Mouse (Mus musculus): Measurements from ENCODE around the gene Efhc1. TPM values are rescaled to one million over a fixed set of nuclear protein-coding genes. Genes with fewer than 3 reads are reported as not detected.

Gene Efhc1
- polyA plus RNA-seq, 1 experiment, result 0.13 TPM

- H3K27me3 ChIP-seq (ENCODE audit: control insufficient read depth, insufficient read depth, insufficient read length), result no peaks in the 10 kb centered on the region
- no peak overlapping the region for H3ac ChIP-seq (ENCODE audit: control insufficient read depth, insufficient read length)
- TF ChIP-seq MAX (IDR thresholded peaks at IDR 0.05; ENCODE audit: low read depth) (no peak), MYOG (IDR thresholded peaks at IDR 0.05; ENCODE audit: control insufficient read depth in 1 of 3, insufficient read depth in 1 of 3, insufficient read length in 2 of 3, low read depth in 2 of 3) (no peak), POLR2AphosphoS2 (IDR thresholded peaks at IDR 0.05; ENCODE audit: insufficient read length, low read depth) (no peak), TCF12 (IDR thresholded peaks at IDR 0.05; ENCODE audit: insufficient read depth, poor library complexity, severe bottlenecking) (no peak), E2F4 (IDR thresholded peaks at IDR 0.05; ENCODE audit: insufficient read depth) (no peak), POLR2A (IDR thresholded peaks at IDR 0.05; ENCODE audit: insufficient read length, low read depth) (no peak), REST (IDR thresholded peaks at IDR 0.05; ENCODE audit: insufficient read depth, insufficient read length) (no peak), MYOD1 (IDR thresholded peaks at IDR 0.05; ENCODE audit: control insufficient read depth in 1 of 3, insufficient read length in 2 of 3, low read depth in 2 of 3) (no peak), SRF (IDR thresholded peaks at IDR 0.05; ENCODE audit: control insufficient read depth, insufficient read length, low read depth) (no peak), CEBPB (IDR thresholded peaks at IDR 0.05; ENCODE audit: insufficient read depth, poor library complexity, severe bottlenecking) (no peak), USF1 (IDR thresholded peaks at IDR 0.05; ENCODE audit: low read depth) (no peak), TCF3 (IDR thresholded peaks at IDR 0.05; ENCODE audit: insufficient read length, low read depth) (no peak)
- H3K4me3 ChIP-seq, result no peak overlapping the region
- H3K79me2 ChIP-seq (ENCODE audit: control insufficient read depth, insufficient read depth), result no peaks in the 10 kb centered on the region
- no peak overlapping the region for H3K4me2 ChIP-seq (ENCODE audit: low read depth)
- H3K36me3 ChIP-seq (ENCODE audit: control insufficient read depth, insufficient read depth), result no peaks in the 10 kb centered on the region
Measured at GRCm38 (mm10) chr1:20912115-20912514, 39.3 kb upstream of the Efhc1 start.

DNA sequence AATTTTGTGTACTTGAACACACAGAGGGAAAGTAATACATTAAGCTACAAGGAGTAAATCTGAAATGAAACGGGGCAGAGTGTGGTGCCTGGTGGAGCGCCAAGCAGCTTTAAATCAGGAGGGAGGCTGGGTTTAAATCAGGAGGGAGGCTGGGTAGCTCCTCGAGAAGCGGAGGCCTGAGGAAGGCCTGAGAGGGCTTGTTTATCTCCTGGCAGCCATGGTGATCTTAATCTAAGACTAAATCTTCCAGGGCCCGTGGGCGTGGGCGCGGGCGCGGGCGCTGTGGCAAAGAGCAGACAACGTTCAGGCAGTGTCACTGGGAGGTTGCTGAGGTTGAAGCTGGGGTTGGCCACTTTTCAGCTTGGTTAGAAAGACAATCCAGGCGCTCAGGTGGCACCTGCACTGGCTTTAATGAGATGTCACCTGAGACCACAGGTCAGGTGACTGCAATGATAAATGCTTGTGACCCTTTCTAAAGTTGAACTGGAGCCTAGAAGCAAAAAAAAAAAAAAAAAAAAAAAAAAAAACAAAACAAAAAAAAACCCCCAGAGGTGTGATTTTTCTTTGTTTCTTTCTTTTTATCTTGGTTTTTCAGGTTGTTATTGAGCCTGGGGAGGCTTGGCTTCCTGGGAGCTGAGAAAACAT lies 38.8 kb upstream of the Efhc1 start:
- Histone ChIP-seq H3K4me2 (ENCODE audit: low read depth) (no peak overlapping the region), H3K79me2 (ENCODE audit: control insufficient read depth, insufficient read depth) (no peaks in the 10 kb centered on the region), H3K36me3 (ENCODE audit: control insufficient read depth, insufficient read depth) (no peaks in the 10 kb centered on the region), H3K27me3 (ENCODE audit: control insufficient read depth, insufficient read depth, insufficient read length) (no peaks in the 10 kb centered on the region), H3ac (ENCODE audit: control insufficient read depth, insufficient read length) (no peak overlapping the region), H3K4me3 (no peak overlapping the region)
- no peak for TF ChIP-seq TCF3 (IDR thresholded peaks at IDR 0.05; ENCODE audit: insufficient read length, low read depth)
- no peak for TF ChIP-seq E2F4 (IDR thresholded peaks at IDR 0.05; ENCODE audit: insufficient read depth)
- TF ChIP-seq REST (IDR thresholded peaks at IDR 0.05; ENCODE audit: insufficient read depth, insufficient read length), result no peak
- TF ChIP-seq SRF (IDR thresholded peaks at IDR 0.05; ENCODE audit: control insufficient read depth, insufficient read length, low read depth), result no peak
- no peak for TF ChIP-seq POLR2AphosphoS2 (IDR thresholded peaks at IDR 0.05; ENCODE audit: insufficient read length, low read depth)
- no peak for TF ChIP-seq USF1 (IDR thresholded peaks at IDR 0.05; ENCODE audit: low read depth)
- TF ChIP-seq MAX (IDR thresholded peaks at IDR 0.05; ENCODE audit: low read depth), result no peak
- TF ChIP-seq CEBPB (IDR thresholded peaks at IDR 0.05; ENCODE audit: insufficient read depth, poor library complexity, severe bottlenecking), result no peak
- no peak for TF ChIP-seq MYOD1 (IDR thresholded peaks at IDR 0.05; ENCODE audit: control insufficient read depth in 1 of 3, insufficient read length in 2 of 3, low read depth in 2 of 3)
- TF ChIP-seq MYOG (IDR thresholded peaks at IDR 0.05; ENCODE audit: control insufficient read depth in 1 of 3, insufficient read depth in 1 of 3, insufficient read length in 2 of 3, low read depth in 2 of 3), result no peak

- Histone ChIP-seq H3K79me2 (ENCODE audit: control insufficient read depth, insufficient read depth) (no peaks in the 10 kb centered on the region), H3K4me2 (ENCODE audit: low read depth) (no peak overlapping the region), H3K27me3 (ENCODE audit: control insufficient read depth, insufficient read depth, insufficient read length) (no peaks in the 10 kb centered on the region), H3K4me3 (no peak overlapping the region), H3K36me3 (ENCODE audit: control insufficient read depth, insufficient read depth) (no peaks in the 10 kb centered on the region), H3ac (ENCODE audit: control insufficient read depth, insufficient read length) (no peak overlapping the region)
- TF ChIP-seq REST (IDR thresholded peaks at IDR 0.05; ENCODE audit: insufficient read depth, insufficient read length), result no peak
- no peak for TF ChIP-seq TCF12 (IDR thresholded peaks at IDR 0.05; ENCODE audit: insufficient read depth, poor library complexity, severe bottlenecking)
- TF ChIP-seq MAX (IDR thresholded peaks at IDR 0.05; ENCODE audit: low read depth), result no peak
- no peak for TF ChIP-seq MYOG (IDR thresholded peaks at IDR 0.05; ENCODE audit: control insufficient read depth in 1 of 3, insufficient read depth in 1 of 3, insufficient read length in 2 of 3, low read depth in 2 of 3)
- no peak for TF ChIP-seq MYOD1 (IDR thresholded peaks at IDR 0.05; ENCODE audit: control insufficient read depth in 1 of 3, insufficient read length in 2 of 3, low read depth in 2 of 3)
- TF ChIP-seq USF1 (IDR thresholded peaks at IDR 0.05; ENCODE audit: low read depth), result no peak
- no peak for TF ChIP-seq CEBPB (IDR thresholded peaks at IDR 0.05; ENCODE audit: insufficient read depth, poor library complexity, severe bottlenecking)
- no peak for TF ChIP-seq E2F4 (IDR thresholded peaks at IDR 0.05; ENCODE audit: insufficient read depth)
- TF ChIP-seq POLR2A (IDR thresholded peaks at IDR 0.05; ENCODE audit: insufficient read length, low read depth), result no peak
- no peak for TF ChIP-seq SRF (IDR thresholded peaks at IDR 0.05; ENCODE audit: control insufficient read depth, insufficient read length, low read depth)
- TF ChIP-seq TCF3 (IDR thresholded peaks at IDR 0.05; ENCODE audit: insufficient read length, low read depth), result no peak
Measured at GRCm38 (mm10) chr1:20914769-20915168, 36.7 kb upstream of the Efhc1 start.

GRCm38 (mm10) chr1:20915608-20916007 lies 35.8 kb upstream of the Efhc1 start:
- Histone ChIP-seq H3K4me3 (no peak overlapping the region), H3K36me3 (ENCODE audit: control insufficient read depth, insufficient read depth) (no peaks in the 10 kb centered on the region), H3ac (ENCODE audit: control insufficient read depth, insufficient read length) (no peak overlapping the region), H3K27me3 (ENCODE audit: control insufficient read depth, insufficient read depth, insufficient read length) (no peaks in the 10 kb centered on the region), H3K4me2 (ENCODE audit: low read depth) (no peak overlapping the region), H3K79me2 (ENCODE audit: control insufficient read depth, insufficient read depth) (no peaks in the 10 kb centered on the region)
- TF ChIP-seq POLR2A (IDR thresholded peaks at IDR 0.05; ENCODE audit: insufficient read length, low read depth), result no peak
- TF ChIP-seq USF1 (IDR thresholded peaks at IDR 0.05; ENCODE audit: low read depth), result no peak
- no peak for TF ChIP-seq SRF (IDR thresholded peaks at IDR 0.05; ENCODE audit: control insufficient read depth, insufficient read length, low read depth)
- TF ChIP-seq TCF3 (IDR thresholded peaks at IDR 0.05; ENCODE audit: insufficient read length, low read depth), result no peak
- TF ChIP-seq MYOD1 (IDR thresholded peaks at IDR 0.05; ENCODE audit: control insufficient read depth in 1 of 3, insufficient read length in 2 of 3, low read depth in 2 of 3), result no peak
- TF ChIP-seq MAX (IDR thresholded peaks at IDR 0.05; ENCODE audit: low read depth), result no peak
- TF ChIP-seq MYOG (IDR thresholded peaks at IDR 0.05; ENCODE audit: control insufficient read depth in 1 of 3, insufficient read depth in 1 of 3, insufficient read length in 2 of 3, low read depth in 2 of 3), result no peak
- no peak for TF ChIP-seq POLR2AphosphoS2 (IDR thresholded peaks at IDR 0.05; ENCODE audit: insufficient read length, low read depth)
- TF ChIP-seq TCF12 (IDR thresholded peaks at IDR 0.05; ENCODE audit: insufficient read depth, poor library complexity, severe bottlenecking), result no peak
- TF ChIP-seq E2F4 (IDR thresholded peaks at IDR 0.05; ENCODE audit: insufficient read depth), result no peak
- TF ChIP-seq CEBPB (IDR thresholded peaks at IDR 0.05; ENCODE audit: insufficient read depth, poor library complexity, severe bottlenecking), result no peak
- TF ChIP-seq REST (IDR thresholded peaks at IDR 0.05; ENCODE audit: insufficient read depth, insufficient read length), result no peak

Measured in myocyte (in vitro differentiated cells).